Mouse (Mus musculus) adrenal gland (tissue): ENCODE measurements around the gene Frat1.
"Not testable (repeated sequence)": the region's sequence is repeated elsewhere in the genome, so short reads cannot be mapped to it uniquely, and the experiment has no call there.

Experiments
- intact Hi-C: fragments of 180-260 bp; cut with DNase I; formaldehyde crosslinking; loops from one replicate; pipeline ENCODE4 v1.15.1; 2025

Gene Frat1

GRCm38 (mm10) chr19:41841105-41841750 lies 11.5 kb downstream of the Frat1 start:
- intact Hi-C loops: no loop called here

- intact Hi-C loops: no loop called here
These were observed 12.4 kb downstream of the Frat1 start for GRCm38 (mm10) chr19:41842196-41842595.

DNA sequence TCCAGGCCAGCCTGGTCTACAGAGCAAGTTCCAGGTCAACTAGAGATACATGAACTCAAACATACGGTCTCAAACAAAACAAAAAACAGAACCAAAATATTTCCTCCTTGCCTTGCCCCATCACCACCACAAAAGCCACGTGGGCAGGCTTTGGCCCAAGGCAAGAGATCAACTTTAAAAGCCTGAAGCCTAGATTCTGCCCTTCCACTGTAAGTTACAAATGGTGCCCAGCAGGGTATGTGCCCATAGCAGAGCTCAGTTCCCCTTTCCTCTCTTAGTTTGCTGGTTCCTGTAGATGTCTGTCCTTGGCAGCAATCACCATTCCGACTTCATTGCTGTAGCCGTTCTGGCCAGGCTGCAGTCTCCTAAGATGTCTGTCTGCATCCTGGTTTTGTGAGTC lies 12.9 kb downstream of the Frat1 start:
- intact Hi-C loops: no loop called here

DNA sequence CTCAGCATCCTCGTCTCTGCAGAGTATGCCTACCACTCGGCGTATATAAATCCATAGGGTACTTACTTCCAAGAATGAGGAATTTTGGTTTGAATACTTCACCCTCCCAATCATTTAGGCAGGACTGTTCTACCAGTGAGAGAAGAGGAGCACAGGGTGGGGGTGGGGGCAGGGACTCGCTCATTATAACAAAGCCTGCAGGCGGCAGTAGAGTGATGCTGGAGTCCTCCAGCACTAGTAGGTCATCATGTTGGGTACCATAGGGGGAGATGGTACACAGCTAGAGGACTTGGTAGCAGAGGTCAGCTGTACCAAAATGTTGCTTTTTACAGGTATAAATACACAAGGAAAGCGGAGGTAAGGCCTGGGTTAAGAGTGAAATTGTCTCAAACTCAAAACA lies 14.6 kb downstream of the Frat1 start:
- intact Hi-C loops: no loop called here

- intact Hi-C loops: loop anchor here (5.0 kb wide), 1 partner anchor 44 kb away; the partner anchor contains the start of gene Arhgap19
These were observed 16.8 kb downstream of the Frat1 start for GRCm38 (mm10) chr19:41846366-41847090.

GRCm38 (mm10) chr19:41847091-41847581 lies 17.4 kb downstream of the Frat1 start:
- intact Hi-C loops: loop anchor here (5.0 kb wide), 1 partner anchor 45 kb away; the partner anchor contains the start of gene Arhgap19

DNA sequence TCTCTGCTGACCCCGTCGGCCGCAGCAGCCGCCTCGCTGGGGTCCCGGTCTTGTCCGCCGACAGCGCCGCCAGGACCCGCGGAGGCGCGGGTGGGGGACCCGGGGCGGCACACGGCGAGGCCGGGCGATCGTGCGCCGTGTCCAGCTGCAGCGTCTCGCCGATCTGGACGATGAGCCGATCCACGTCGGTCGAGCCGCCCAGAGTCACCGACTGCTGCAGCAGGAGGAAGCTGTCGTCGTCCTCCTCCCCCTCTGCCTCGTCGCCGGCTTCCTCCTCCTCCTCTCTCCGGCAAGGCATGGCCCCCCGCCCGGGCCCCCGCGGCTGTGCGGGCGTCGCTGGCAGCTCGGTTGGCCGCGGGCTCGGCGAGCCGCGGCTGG lies 17.8 kb downstream of the Frat1 start:
- intact Hi-C loops: loop anchor here (5.0 kb wide), 1 partner anchor 45 kb away; the partner anchor contains the start of gene Arhgap19

DNA sequence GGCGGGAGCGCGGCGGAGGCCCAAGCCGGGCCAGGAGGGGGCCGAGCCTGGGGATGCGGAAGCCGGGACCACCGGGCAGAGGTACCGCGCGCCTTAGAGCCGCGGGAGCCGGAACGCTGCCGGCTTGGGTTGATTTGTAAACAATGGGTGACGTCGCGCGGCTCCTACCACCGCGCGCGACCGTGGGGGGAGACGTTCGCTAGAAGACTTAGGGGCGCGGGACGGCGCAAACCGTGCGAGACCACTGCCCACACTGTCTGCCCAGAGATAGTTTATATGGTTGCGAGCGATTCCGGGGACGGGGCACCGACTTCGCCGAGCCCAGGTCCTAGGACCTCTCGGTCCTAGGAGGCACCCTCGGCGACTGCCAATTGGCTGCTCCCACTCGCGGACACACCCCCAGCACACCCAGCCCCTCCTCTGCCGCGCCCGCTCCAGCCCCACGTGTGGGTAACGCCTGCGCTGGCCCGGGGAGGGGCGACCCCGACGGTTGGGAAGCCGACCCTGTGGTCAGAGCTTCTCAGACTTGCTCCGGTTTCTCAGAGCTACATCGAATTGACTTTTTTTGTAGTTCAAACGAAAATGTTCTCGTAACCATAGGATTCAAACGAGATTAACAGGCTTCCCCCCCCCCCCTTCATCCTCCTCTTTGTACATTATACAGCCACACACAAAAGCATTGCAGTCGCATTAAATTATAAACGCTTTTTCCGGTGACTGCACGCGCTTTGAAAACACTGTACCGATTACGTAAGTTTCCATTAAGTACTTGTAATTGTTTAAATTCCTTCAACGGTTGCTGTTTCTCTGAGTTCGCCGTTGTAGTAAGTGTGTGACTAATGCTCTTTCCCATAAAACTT lies 18.5 kb downstream of the Frat1 start, which contains the start of gene Frat2:
Gene Frat2, minus strand, starts transcription at position 141 of the 860 bp plus-strand sequence.
- intact Hi-C loops: loop anchor here (5.0 kb wide), 1 partner anchor 46 kb away; the partner anchor contains the start of gene Arhgap19

DNA sequence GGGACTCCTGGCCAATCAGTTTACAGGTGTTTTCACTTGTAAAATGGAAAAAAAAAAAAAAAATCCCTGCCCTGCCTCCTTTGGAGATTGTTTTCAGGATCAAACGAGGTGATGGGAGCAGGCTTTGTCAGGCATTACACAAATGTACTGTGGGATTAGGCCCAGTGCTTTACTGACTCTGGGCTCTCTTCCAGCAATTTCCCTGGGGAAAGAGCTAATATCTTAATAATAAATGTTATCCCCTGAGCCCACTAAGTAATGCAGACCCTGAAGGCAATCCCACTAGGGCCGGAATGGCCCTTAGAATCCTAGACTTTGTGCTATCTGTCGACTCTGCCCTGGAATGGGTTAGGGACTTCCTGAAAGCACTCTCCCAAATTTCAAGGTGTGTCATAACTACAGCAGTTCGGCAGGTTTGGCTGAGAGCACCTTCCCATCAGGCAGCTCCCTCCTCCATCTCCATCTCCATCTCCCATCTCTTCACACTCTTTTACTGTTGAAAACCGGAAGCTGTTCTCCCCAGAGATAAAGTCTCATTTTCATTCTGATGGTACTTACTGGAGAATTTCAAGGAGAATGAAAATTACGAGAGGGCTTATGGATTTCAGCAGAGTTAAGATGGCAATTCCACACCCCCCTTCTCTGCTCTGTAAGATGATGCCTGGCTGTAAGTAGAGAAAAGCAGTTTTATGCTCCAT lies 20.4 kb downstream of the Frat1 start:
- intact Hi-C loops: no loop called here

- intact Hi-C loops: no loop called here
These were observed 21.2 kb downstream of the Frat1 start for GRCm38 (mm10) chr19:41850719-41851543.

DNA sequence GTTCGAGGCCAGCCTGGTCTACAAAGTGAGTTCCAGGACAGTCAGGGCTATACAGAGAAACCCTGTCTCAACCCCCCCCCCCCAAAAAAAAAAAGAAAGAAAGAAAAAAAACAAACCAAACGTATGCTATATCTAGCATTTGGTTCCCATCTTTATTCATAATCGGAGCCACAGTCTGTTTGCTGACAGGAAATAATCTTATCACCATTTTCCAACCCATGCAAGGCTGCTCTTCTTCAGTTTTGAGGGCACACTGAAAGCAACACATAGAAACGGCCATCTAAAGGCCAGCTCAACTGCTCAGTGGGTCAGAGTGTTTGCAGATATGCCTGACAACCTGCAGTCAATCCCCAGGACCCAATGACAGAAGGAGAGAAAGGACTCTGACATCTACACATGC lies 22.7 kb downstream of the Frat1 start:
- intact Hi-C loops: no loop called here

- intact Hi-C loops: no loop called here
These were observed 27.5 kb downstream of the Frat1 start for GRCm38 (mm10) chr19:41857086-41857762.

- intact Hi-C loops: no loop called here
These were observed 28.1 kb downstream of the Frat1 start for GRCm38 (mm10) chr19:41857816-41858310.

DNA sequence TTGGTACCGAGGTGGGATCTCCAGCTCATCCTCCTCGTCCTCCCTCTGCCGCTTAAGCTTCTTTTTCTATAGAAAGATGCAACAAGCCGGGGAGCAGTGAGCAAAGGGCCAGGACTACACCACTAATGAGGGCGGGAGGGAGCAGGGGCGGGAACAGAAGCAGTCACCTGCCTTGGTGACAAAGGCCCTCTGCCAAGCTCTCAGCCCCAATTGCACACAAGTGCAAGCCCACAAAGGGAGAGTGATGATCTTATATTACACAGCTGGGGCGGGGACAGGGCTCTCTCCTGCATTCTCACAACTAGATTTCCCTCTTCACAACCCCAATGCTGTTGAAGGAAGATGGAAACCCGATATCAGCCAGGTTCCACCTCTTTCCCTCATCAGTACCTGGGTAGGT lies 36.9 kb downstream of the Frat1 start:
- intact Hi-C loops: no loop called here

DNA sequence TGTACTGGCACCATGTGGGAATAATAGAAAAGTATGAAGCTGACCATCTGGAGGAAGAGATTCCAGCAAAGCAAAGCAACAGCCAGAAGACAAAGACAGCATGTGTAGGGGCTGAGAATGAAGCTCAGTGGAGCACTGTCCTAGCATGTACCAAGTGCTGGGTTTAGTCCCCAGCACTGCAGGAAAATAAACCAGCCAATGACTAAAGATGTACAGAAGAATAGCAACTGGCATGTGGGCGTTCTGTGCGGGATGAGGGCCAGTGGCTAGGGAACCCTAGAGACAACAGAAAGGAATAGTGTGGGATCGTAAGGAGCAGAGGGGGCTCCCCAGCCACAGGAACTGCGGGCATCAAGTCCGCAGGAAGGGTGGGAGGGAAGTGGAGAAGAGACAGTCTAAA lies 39.5 kb downstream of the Frat1 start:
- intact Hi-C loops: no loop called here

- intact Hi-C loops: not testable (repeated sequence)
These were observed 40.2 kb downstream of the Frat1 start for GRCm38 (mm10) chr19:41869946-41870345.

- intact Hi-C loops: no loop called here
These were observed 42.5 kb downstream of the Frat1 start for GRCm38 (mm10) chr19:41872285-41872684.

DNA sequence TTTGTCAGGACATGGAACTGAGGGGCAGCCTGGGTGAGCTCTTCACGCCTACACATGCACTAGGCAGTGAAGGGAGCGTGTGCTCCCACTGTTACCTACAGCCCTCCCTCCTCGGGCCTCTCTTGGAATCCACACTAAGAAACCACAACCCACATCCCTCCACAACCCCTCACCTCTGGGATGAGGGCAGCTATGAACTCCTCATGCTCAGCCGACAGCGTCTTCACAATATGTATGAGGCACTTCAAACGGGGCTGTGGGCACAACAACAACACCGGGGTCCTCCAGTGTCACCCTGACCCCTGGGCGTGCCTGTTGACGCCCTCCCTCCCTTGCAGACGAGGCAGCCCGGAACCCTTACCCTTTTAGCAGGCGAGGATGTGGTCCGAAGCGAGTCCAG lies 44.6 kb downstream of the Frat1 start:
- intact Hi-C loops: no loop called here

GRCm38 (mm10) chr19:41881842-41882241 lies 52.1 kb downstream of the Frat1 start:
- intact Hi-C loops: no loop called here
